Mouse (Mus musculus): Measurements from ENCODE around the gene Sft2d2. TPM values are rescaled to one million over a fixed set of nuclear protein-coding genes. Genes with fewer than 3 reads are reported as not detected.
A peak's percentile ranks its signal among the peaks of the same experiment; 100 is the strongest.

The Sft2d2 gene
- polyA plus RNA-seq, 1 experiment from 2014 or later, result 4.8 TPM

DNA sequence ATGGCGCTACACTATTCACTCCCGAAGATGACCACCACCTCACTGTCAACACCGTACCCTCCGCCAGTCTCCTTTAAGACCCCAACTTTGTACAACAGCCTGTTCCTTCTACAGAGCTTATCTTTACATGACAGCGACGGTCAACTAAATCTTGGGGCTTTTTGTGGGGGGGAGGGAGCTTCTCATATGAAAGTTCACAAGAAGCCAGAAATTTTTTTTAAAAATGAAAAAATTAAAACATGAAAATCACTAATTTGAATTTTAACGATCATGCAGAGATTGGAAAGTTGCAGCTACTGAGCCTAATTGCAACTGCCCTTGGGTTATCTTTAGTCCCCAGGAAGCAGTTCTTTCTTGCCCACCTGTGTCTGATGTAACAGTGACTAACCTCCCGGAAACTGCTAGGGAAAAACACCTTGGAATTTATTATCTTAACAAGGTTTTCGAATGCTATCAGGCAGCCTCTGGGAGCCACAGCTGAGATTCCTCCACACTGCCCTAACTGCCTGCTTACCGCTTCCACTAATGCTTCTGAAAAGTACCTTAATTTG lies 1.4 kb downstream of the Sft2d2 start:
- H3K9ac ChIP-seq (replicated peaks; ENCODE audit: low read depth, low read length), result no peak overlapping the region
- no peaks in the 10 kb centered on the region for H3K27me3 ChIP-seq (replicated peaks; ENCODE audit: control insufficient read depth, insufficient read depth, low read length)
- ATAC-seq, result no peak
- no peaks in the 10 kb centered on the region for H3K36me3 ChIP-seq (ENCODE audit: control insufficient read depth, insufficient read depth)
- H3K4me1 ChIP-seq (replicated peaks; ENCODE audit: control insufficient read depth, insufficient read depth, low read length), result peaks cover 9% of the 10 kb centered on the region
- H3K4me3 ChIP-seq (replicated peaks; ENCODE audit: low read length), result no peak overlapping the region
- H3K4me2 ChIP-seq (ENCODE audit: low read length), result no peak overlapping the region
- no peaks in the 10 kb centered on the region for H3K9me3 ChIP-seq (ENCODE audit: control insufficient read depth, low read length)
- WGBS, result 81% methylated on average over 10 of the region's 10 CpGs
- no peak overlapping the region for H3K27ac ChIP-seq (ENCODE audit: low read length)

GRCm38 (mm10) chr1:165192102-165192501 lies 2.1 kb downstream of the Sft2d2 start:
- H3K4me2 ChIP-seq (ENCODE audit: low read length), result no peak overlapping the region

GRCm38 (mm10) chr1:165191611-165192010 lies 2.6 kb downstream of the Sft2d2 start:
- H3K27ac ChIP-seq (ENCODE audit: low read length), result no peak overlapping the region
- no peaks in the 10 kb centered on the region for H3K27me3 ChIP-seq (replicated peaks; ENCODE audit: control insufficient read depth, insufficient read depth, low read length)
- WGBS, result 31% methylated on average over 13 of the region's 13 CpGs
- H3K4me3 ChIP-seq (replicated peaks; ENCODE audit: low read length), result no peak overlapping the region
- peaks cover 9% of the 10 kb centered on the region for H3K4me1 ChIP-seq (replicated peaks; ENCODE audit: control insufficient read depth, insufficient read depth, low read length)
- no peak overlapping the region for H3K4me2 ChIP-seq (ENCODE audit: low read length)
- H3K36me3 ChIP-seq (ENCODE audit: control insufficient read depth, insufficient read depth), result no peaks in the 10 kb centered on the region
- no peak for ATAC-seq
- no peaks in the 10 kb centered on the region for H3K9me3 ChIP-seq (ENCODE audit: control insufficient read depth, low read length)
- no peak overlapping the region for H3K9ac ChIP-seq (replicated peaks; ENCODE audit: low read depth, low read length)

More at GRCm38 (mm10) chr1:165192102-165192501, 2.1 kb downstream of the Sft2d2 start:
- H3K27ac ChIP-seq (ENCODE audit: low read length), result no peak overlapping the region
- no peak for ATAC-seq
- no peaks in the 10 kb centered on the region for H3K36me3 ChIP-seq (ENCODE audit: control insufficient read depth, insufficient read depth)
- H3K4me1 ChIP-seq (replicated peaks; ENCODE audit: control insufficient read depth, insufficient read depth, low read length), result peaks cover 9% of the 10 kb centered on the region
- no peaks in the 10 kb centered on the region for H3K27me3 ChIP-seq (replicated peaks; ENCODE audit: control insufficient read depth, insufficient read depth, low read length)
- no peaks in the 10 kb centered on the region for H3K9me3 ChIP-seq (ENCODE audit: control insufficient read depth, low read length)
- 84% methylated on average over 4 of the region's 4 CpGs for WGBS
- no peak overlapping the region for H3K4me3 ChIP-seq (replicated peaks; ENCODE audit: low read length)
- no peak overlapping the region for H3K9ac ChIP-seq (replicated peaks; ENCODE audit: low read depth, low read length)

GRCm38 (mm10) chr1:165190571-165191273 lies 3.5 kb downstream of the Sft2d2 start:
- H3K9ac ChIP-seq (replicated peaks; ENCODE audit: low read depth, low read length), result no peak overlapping the region
- H3K9me3 ChIP-seq (ENCODE audit: control insufficient read depth, low read length), result no peaks in the 10 kb centered on the region
- no peak overlapping the region for H3K4me3 ChIP-seq (replicated peaks; ENCODE audit: low read length)
- 93% methylated on average over 10 of the region's 10 CpGs for WGBS
- H3K36me3 ChIP-seq (ENCODE audit: control insufficient read depth, insufficient read depth), result no peaks in the 10 kb centered on the region
- no peak overlapping the region for H3K4me2 ChIP-seq (ENCODE audit: low read length)
- H3K27me3 ChIP-seq (replicated peaks; ENCODE audit: control insufficient read depth, insufficient read depth, low read length), result no peaks in the 10 kb centered on the region
- no peak overlapping the region for H3K27ac ChIP-seq (ENCODE audit: low read length)
- peaks cover 9% of the 10 kb centered on the region for H3K4me1 ChIP-seq (replicated peaks; ENCODE audit: control insufficient read depth, insufficient read depth, low read length)
- no peak for ATAC-seq

GRCm38 (mm10) chr1:165190068-165190467 lies 4.2 kb downstream of the Sft2d2 start:
- no peak for ATAC-seq
- Histone ChIP-seq H3K27me3 (replicated peaks; ENCODE audit: control insufficient read depth, insufficient read depth, low read length) (no peaks in the 10 kb centered on the region), H3K9me3 (ENCODE audit: control insufficient read depth, low read length) (no peaks in the 10 kb centered on the region), H3K27ac (ENCODE audit: low read length) (no peak overlapping the region), H3K9ac (replicated peaks; ENCODE audit: low read depth, low read length) (no peak overlapping the region), H3K36me3 (ENCODE audit: control insufficient read depth, insufficient read depth) (no peaks in the 10 kb centered on the region), H3K4me1 (replicated peaks; ENCODE audit: control insufficient read depth, insufficient read depth, low read length) (peaks cover 9% of the 10 kb centered on the region), H3K4me3 (replicated peaks; ENCODE audit: low read length) (no peak overlapping the region), H3K4me2 (ENCODE audit: low read length) (no peak overlapping the region)
- WGBS, result 75% methylated on average over 6 of the region's 6 CpGs

DNA sequence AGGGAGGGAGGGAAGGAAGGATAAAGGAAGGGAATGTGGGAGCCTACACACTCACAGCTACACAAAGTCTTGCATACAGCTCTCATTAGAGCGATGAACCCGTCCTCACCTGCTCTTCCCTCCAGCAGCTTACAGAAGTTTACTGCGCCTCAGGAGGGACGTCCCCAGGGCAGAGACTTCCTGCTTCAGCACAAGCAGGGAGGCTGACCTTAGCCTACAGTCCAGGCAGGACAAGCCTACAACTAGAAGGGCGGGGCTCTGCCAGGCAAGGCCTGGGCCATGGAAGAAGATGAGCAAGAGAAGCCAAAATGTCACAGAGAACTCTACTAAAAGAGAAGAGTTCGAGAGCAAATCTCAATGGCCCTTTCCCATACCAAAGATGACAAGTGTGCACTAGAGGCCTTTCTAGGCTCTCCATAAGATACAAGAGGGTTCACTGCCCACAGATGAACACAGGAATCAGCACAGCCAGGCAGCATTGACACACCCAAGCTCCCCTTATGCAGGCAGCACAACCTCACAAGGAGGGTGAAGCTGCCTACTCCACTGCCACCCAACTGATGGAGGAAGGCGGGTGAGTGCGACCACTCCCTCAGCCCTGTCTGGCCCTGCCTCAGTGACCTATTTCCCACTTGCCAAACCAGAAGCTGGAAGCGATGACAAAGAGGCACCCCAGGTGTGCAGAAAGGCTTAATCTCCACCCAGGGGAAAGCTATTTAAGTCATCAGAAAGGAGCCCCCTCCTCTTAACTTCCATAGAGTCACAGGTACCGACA lies 5.2 kb downstream of the Sft2d2 start:
- WGBS, result 79% methylated on average over 10 of the region's 10 CpGs
- H3K9ac ChIP-seq (replicated peaks; ENCODE audit: low read depth, low read length), result no peak overlapping the region

DNA sequence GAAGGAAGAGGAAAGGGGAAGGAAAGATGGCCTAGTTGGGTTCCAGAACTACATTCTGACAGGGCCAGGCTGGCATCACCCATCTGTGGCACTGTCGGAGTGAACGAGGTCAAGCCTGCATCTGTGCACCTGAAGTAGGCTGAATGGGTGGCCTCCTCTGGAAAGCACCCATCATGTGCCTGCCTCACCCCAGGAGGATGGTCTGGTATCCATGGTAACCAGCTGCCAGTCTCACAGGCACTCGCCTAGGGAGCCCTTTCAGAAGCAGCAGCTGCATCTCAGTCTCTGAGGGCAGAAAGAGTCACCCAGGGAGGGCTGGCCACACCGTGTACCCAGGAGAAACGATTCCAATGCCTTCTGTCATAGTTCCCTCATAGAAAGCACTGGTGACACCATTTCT lies 6.9 kb downstream of the Sft2d2 start:
- peak; percentile 56; the same call in 1 of the 2 replicates for ATAC-seq
- Histone ChIP-seq H3K27ac (ENCODE audit: low read length) (no peak overlapping the region), H3K9ac (replicated peaks; ENCODE audit: low read depth, low read length) (no peak overlapping the region), H3K9me3 (ENCODE audit: control insufficient read depth, low read length) (no peaks in the 10 kb centered on the region), H3K4me3 (replicated peaks; ENCODE audit: low read length) (no peak overlapping the region), H3K4me2 (ENCODE audit: low read length) (no peak overlapping the region), H3K4me1 (replicated peaks; ENCODE audit: control insufficient read depth, insufficient read depth, low read length) (no peaks in the 10 kb centered on the region; the same call in 1 of the 2 replicates), H3K27me3 (replicated peaks; ENCODE audit: control insufficient read depth, insufficient read depth, low read length) (no peaks in the 10 kb centered on the region), H3K36me3 (ENCODE audit: control insufficient read depth, insufficient read depth) (no peaks in the 10 kb centered on the region)
- WGBS, result 47% methylated on average over 5 of the region's 5 CpGs

More for the DNA sequence above, 5.2 kb downstream of the Sft2d2 start:
- Histone ChIP-seq H3K27me3 (replicated peaks; ENCODE audit: control insufficient read depth, insufficient read depth, low read length) (no peaks in the 10 kb centered on the region), H3K27ac (ENCODE audit: low read length) (no peak overlapping the region), H3K9me3 (ENCODE audit: control insufficient read depth, low read length) (no peaks in the 10 kb centered on the region), H3K36me3 (ENCODE audit: control insufficient read depth, insufficient read depth) (no peaks in the 10 kb centered on the region), H3K4me1 (replicated peaks; ENCODE audit: control insufficient read depth, insufficient read depth, low read length) (peaks cover 4% of the 10 kb centered on the region), H3K4me3 (replicated peaks; ENCODE audit: low read length) (no peak overlapping the region), H3K4me2 (ENCODE audit: low read length) (no peak overlapping the region)
- ATAC-seq, result no peak

- no peak for ATAC-seq
- Histone ChIP-seq H3K27me3 (replicated peaks; ENCODE audit: control insufficient read depth, insufficient read depth, low read length) (no peaks in the 10 kb centered on the region), H3K9me3 (ENCODE audit: control insufficient read depth, low read length) (no peaks in the 10 kb centered on the region), H3K4me1 (replicated peaks; ENCODE audit: control insufficient read depth, insufficient read depth, low read length) (no peaks in the 10 kb centered on the region; the same call in 1 of the 2 replicates), H3K4me2 (ENCODE audit: low read length) (no peak overlapping the region), H3K4me3 (replicated peaks; ENCODE audit: low read length) (no peak overlapping the region), H3K27ac (ENCODE audit: low read length) (no peak overlapping the region), H3K36me3 (ENCODE audit: control insufficient read depth, insufficient read depth) (no peaks in the 10 kb centered on the region), H3K9ac (replicated peaks; ENCODE audit: low read depth, low read length) (no peak overlapping the region)
- 76% methylated on average over 12 of the region's 12 CpGs for WGBS
Observed at GRCm38 (mm10) chr1:165186491-165186890, 7.7 kb downstream of the Sft2d2 start.

GRCm38 (mm10) chr1:165185116-165185515 lies 9.1 kb downstream of the Sft2d2 start:
- Histone ChIP-seq H3K9ac (replicated peaks; ENCODE audit: low read depth, low read length) (no peak overlapping the region), H3K36me3 (ENCODE audit: control insufficient read depth, insufficient read depth) (no peaks in the 10 kb centered on the region), H3K27ac (ENCODE audit: low read length) (no peak overlapping the region), H3K4me1 (replicated peaks; ENCODE audit: control insufficient read depth, insufficient read depth, low read length) (no peaks in the 10 kb centered on the region; the same call in 1 of the 2 replicates), H3K27me3 (replicated peaks; ENCODE audit: control insufficient read depth, insufficient read depth, low read length) (no peaks in the 10 kb centered on the region), H3K4me3 (replicated peaks; ENCODE audit: low read length) (no peak overlapping the region), H3K9me3 (ENCODE audit: control insufficient read depth, low read length) (no peaks in the 10 kb centered on the region), H3K4me2 (ENCODE audit: low read length) (no peak overlapping the region)
- ATAC-seq, result no peak
- 28% methylated on average over 7 of the region's 7 CpGs for WGBS
